Mouse (Mus musculus) retina, adult 2 months (tissue): ENCODE results near the gene Insl6.

ENCODE experiments used
- DNase-seq: peaks from one replicate; pipeline ENCODE4 v3.0.0-alpha.2; 2012; ENCODE audit warnings: low read depth, low spot score

The Insl6 gene

DNA sequence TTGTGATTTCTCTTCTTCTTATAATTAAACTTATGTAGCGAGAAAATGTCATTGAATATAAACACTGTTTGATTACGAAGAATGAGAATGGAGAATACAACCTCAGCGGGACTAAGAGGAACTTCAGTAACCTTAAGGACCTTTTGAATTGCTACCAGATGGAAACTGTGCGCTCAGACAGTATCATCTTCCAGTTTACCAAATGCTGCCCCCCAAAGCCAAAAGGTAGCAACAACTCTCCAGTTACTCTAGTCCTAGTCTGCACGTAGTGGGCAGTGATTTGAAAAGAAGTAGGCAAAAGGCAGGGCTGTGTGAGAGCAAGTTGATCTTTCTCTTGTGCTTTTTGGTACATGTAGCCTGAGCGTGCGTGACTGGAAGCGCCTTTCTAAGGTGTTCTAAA lies 37.3 kb downstream of the Insl6 start:
- no peak for DNase-seq

DNA sequence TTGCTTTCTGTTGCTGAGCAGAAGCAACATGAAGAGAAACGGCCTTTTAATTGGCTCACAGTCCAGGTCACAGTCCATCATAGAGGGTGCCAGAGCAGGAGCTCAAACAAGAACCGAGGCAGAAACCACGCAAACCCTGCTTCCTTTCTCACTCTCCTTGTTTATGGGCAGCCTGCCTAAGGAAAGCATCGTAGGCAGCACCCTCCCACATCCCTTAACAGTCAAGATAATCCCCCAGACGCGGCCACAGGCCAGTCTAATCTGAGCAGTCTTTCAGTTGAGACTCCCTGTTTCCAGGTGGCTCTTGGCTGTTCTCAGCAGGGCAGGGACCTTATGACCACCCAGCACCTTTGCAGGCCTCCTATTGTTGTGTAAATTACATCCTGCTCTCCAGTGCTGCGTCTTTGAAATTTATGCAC lies 39.7 kb downstream of the Insl6 start:
- no peak for DNase-seq

DNA sequence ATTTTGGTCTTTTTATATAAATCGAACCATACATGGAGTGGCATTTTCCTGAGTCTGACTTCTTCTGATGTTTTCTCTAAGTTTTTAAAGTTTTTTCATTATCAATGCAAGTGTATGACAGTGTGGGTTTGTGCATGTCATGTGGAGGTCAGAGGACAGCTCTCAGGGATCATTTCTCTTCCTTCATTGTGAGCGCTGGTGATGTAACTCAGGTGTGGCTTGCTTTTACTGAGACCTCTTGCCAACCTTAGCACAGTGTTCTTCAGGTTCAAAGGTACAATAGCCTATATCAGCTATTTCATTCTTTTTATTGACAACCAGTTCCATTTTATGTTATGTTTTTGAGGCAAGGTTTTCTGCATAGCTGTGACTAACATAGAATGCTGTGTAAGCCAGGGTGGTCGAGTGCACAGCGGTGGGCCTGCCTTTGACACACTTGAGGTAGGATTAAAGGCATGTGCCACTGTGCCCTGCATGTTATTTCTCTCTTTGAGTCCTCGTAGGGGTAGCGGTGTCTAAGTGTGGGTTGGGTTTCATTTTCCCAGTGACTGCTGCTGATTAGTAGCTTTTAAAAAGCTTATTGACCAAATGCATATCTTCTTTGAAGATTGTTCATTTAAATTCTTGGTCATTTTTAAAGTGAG lies 46.1 kb downstream of the Insl6 start:
- no peak for DNase-seq

DNA sequence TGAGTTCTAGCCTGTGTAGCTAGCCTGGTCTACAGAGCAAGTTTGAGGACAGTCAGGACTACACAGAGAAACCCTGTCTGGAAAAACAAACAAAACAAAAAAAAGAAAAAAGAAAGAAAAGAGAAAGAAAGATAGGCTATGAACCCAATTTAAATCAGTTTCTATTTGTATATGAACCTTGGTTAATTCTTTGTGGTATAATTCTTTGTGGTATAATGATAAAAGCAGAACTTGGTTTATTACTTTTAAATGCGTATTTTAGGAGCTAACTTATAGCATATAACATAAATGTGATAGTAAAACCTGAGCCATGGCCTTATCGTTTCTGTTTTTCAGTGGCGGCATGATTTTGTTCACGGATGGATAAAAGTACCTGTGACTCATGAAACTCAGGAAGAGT lies 48.7 kb downstream of the Insl6 start:
- no peak for DNase-seq

DNA sequence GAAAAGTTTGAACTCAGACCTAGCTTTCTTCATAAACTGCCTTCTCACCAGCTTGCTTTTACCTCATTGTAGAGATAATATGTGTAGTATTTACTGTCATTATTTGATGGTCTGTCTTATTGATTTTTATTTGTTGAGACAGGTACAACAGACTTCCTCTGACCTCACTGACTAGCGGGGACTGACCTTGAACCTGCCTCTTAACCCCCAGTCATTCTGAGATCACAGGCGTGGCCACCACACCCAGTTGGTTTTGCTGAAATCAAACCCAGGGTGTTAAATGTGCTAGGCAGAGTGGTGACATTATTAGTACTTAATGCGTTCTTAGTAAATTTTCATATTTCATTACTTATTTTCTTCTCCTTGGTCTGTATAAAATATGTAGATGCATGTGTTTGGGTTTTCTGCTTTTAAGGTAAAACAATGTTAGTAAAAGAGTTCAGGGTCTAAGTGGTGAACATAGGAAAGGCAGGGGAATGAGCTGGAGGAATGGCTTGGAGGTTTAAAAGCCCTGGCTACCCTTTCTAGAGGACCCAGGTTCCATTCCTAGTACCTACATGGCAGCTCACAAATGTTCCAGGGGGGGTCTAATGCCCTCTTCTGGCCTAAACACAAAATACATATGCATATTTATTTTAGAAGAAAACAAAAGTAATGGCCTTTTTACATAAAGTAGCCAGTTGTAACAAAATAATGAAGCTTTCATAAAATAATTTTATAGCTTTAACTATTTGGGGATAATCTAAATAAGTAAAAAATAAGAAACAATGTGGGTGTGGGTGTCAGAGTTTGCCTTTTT lies 52.9 kb downstream of the Insl6 start:
- DNase-seq: no peak
